Mouse (Mus musculus): ENCODE measurements around the gene Acss2.

The Acss2 gene

DNA sequence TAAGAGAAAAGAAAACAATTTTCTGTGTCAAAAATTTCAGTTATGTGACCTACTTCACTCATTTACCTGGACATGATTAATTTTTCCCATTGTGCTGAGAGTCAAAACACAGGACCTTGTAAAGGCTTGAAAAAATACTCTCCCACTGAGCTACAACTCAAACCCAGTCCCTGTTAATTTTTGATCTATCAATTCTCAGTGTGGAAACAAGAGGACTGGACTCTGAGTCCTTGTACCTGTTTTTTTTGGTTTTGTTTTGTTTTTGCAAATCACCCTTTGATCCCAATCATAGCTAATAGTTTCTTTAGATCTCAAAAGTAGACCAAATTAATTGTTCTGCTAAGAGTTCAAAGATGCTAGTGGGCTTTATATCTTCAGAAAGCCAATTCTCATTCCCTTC, 21.9 kb downstream of the Acss2 start:
- DNase-seq = no peak

DNA sequence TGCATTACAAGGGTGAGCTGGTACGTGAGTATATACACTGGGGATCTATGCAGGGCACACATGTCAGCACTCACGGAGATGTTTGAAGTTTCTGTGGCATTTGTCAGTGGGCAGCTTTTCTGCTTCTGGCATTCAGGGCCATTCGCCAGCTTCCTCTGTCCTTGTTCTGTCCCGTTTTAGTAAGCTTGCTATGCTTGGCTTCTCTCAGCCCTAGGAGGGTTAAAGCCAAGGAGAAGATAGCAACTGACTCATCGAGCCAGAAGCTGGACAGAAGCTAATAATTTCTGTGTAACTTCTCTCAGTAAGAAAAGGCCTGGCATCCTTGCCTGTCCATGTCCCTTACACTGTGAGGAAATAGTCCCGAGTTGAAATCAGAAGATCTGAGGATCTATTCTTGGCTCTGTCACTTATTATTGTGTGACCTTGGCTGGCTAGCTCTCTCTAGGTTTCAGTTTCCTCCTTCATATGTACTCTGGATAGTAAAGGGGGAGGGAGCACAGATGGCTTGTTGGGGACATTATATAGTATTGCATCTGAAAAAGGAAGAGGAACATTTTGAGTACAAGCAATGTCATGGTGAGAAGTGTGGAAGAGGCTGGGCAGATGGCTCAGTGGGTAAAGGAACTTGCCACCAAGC, 23.2 kb downstream of the Acss2 start:
- DNase-seq = no peak

DNA sequence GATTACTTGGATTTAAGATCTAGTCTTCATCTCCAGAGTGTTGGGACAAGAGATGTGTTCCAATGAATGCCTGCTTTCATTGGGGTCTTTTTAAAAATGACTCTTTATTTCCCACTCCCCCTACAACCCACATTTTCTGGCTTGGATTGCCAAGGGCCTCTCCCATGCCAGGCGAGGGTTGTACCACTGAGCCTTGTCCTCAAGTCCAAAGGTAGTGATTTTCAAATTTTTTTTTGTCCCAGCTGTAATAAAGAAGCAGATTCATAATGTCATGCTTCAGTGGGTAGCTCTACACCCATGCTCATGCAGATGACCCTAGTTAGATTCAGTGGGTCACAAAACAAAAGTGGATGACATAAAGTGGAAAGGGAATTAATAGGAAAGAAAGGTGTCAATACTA, 29.2 kb downstream of the Acss2 start:
- no peak for DNase-seq

DNA sequence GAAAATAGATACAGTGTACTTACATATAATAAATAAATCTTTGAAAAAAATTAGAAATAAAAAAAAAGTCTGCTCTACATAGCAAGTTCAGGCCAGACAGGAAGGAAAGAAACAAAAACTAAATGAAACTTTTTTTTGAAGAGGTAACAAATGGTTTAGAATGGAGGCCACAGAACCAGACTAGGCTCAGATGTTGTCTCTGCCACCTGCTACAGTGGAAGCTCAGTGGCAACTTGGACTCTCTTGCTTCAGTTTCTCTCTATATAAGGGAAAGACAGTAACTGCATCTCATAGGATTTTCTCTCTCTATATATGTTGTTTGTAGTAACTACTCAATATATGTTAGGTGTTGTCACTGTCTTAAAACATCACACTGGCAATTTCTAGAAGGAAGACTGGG, 34.6 kb downstream of the Acss2 start:
- peak; percentile 52 for DNase-seq

DNA sequence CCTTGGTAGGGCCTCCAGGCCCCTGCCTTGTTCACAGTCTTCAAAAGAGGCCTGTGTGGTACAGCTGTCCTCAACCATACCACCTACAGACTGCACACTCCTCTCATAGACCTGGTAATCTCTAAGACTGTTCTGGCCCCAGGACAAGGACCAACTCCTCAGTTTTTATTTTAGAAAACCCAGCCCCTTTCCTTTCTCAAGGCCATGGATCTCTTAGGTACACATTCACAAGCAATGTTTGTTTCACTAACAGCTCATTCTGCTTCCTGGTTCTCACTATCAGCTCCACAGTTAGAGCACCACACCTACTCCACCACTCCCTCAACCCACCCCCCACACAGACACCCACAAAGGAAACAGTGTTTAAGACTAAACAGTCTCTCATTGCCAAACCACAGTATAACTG, 35.2 kb downstream of the Acss2 start:
- DNase-seq = peak; percentile 82

DNA sequence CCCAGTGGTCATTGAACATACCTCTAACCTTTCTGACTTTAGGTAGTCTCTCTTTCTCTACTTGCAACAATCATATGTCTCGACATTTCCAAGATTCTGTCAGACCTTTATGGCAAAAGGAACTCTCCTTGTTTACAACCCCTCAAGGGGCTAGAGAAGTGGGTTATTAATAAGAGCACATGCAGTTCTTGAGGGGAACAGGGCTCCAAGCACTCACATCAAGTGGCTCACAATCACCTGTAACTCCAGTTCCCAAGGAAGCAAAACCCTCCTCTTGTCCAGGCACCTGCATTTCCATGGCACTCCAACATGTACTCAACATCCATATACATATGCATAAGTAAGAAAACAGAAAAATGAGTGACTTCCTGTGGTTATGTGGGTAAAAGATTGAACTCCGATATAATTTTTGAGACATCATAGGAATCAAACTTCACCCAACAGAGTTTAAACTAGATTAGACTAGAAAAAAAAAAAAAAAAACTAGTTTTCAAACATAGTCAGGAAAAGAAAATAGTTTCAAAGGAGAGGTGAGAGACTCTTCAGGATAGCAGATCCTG, 36.8 kb downstream of the Acss2 start:
- no peak for DNase-seq

DNA sequence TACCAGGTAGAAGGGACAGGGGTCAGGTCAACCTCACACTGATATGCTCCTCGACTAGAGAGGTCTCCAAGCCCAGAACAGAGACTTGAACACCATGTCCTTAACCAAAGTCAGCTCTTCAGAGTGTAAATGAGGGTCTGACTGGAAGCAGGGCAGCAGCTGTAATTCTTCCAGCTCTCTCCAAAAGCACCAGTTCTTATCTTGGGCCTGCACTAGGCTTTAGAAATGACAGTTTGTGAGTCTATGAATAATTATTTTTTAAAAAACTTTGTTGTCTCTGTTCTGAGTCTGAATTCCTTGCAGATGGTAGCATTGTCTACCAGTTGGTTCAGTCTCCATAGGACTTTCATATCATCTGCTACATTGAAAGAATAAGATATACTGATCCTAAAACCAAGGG, 44.5 kb downstream of the Acss2 start:
- DNase-seq = no peak

DNA sequence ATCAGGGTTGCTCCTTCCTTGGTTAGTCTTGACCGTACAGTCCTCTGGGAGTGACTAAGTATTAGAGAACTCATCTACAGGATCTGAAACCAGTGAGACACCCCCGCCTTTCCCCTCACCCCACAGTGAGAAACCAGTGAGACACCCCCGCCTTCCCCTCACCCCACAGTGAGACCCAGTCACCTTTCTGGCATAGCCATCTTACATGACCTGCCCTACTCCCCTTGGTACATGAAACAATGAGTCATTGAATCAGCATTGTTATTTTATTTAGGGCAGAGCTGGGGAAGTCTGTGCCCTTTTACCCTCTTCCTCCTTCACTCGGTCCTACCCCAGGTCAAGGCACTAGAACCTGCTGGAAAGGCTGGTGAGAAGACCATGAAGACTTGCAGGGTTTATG, 45.2 kb downstream of the Acss2 start:
- DNase-seq = no peak

DNA sequence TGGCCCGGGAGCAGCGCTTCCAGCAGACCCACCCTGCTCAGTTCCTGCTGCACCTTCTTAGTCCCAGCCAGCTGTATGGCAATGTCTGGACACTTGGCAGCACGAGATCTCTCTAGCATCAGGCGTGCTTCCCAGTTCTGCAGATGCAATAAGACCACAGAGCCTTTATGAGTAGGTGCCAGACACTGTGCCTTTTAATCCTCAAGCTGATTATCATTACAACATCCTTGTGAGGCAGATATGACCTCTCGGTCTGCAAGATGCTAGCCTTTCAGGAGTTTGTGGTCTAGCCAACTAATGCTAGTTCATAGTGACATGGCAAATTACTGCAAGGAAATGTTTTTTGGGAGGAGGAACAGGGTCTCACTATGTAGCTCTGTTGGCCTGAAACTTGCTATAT, 50.0 kb downstream of the Acss2 start:
- no peak for DNase-seq

DNA sequence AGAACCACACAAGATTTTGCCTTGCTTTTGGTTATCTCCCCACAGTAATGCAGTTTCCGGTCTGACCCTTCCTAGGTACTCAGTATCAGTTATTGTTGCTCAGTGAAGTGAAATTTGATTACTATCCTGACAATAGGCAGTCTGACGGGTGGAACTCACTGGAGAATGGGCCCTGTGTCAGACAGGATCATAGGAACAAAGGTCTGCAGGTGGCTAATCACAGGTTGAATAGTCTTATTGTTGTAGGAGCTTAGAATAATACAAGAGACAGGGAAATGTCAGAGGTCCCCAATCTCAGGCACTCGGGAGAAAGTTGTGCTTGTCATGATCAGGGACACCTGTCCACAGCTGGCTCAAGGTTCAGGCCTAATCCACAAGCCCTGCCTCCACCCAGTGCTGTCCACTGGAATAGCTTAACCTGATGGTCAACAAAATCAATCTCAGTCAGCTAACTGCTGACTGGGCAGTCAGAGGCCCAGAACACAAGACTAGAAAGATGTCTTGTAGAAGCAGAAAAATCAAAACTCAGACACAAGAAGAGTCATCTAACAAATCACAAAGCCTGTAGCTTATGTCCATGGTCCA, 51.6 kb downstream of the Acss2 start:
- no peak for DNase-seq

DNA sequence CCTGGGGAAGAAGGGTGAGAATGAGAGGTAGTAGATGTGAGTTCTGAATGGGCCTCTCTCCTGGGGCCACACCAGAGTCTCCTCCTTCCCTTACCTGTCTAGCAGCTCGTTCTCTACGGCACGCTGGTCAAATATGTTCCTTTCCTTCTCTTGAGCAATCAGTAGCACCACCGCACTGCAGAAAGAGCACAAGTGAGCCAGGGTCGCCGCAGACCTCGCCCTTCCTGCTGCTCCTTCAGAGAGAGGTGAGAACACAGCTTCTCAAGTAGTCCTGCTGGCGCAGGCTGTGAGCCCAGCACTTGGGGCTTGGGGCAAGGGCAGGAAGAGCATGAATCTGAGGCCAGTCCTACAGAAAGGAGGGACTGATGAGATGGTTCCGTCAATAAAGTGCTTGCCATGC, 55.3 kb downstream of the Acss2 start:
- no peak for DNase-seq

DNA sequence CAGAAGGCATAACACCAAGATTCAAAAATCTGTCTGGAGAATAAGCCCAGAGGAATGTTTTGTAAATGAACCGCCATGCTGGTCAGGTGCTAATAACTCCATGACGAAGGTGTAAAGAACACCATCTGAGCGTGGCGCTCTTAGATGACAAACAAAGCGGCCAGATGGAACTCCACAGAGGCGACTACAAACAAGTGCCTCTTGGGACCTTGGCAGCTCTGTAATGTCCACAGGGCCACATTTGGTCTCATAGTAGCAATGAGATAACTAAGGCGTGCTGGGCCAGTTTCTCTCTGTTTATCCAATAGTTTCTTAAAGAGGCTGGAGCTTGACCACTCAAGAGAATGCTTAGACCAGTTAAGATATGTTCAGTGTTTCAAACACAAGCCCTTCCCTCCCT, 56.2 kb downstream of the Acss2 start:
- no peak for DNase-seq

DNA sequence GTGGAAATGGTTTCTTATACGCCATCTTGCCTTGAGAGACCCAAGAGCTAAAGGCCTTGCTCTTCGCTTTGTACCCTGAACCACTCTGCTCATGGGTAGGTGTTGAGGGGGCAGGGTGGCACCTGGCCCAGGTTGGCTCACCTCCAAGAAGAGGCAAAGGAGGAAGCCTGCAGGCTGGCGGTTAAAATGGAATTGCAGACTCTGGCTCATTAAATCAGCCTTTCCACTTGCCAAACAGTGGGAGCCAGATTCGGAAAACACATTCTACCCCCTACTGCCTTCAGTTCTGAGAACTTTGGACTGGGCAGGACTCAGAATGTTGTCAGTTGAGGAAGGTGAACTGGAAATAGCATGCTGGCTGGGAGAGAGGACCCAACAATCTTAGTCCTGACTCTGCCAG, 57.0 kb downstream of the Acss2 start:
- DNase-seq = no peak

DNA sequence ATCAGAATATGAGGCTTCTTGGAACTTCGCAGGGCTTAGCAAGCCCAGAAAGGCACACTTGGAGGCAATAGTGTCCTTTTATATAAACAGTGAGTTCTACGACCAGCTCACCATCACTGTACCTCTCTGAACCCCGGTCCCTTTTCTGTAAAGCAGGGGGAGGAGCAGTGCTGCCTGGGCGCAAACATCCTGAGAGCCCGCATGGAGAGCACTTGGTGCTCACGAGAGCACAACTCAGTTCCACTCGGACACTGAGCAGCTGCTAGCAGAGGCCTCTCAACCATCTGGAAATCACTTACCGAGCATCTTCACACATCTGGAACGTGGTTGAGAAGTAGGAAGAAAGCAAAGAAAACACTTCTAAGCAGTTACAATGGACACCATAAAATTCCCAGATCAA, 58.9 kb downstream of the Acss2 start:
- no peak for DNase-seq

DNA sequence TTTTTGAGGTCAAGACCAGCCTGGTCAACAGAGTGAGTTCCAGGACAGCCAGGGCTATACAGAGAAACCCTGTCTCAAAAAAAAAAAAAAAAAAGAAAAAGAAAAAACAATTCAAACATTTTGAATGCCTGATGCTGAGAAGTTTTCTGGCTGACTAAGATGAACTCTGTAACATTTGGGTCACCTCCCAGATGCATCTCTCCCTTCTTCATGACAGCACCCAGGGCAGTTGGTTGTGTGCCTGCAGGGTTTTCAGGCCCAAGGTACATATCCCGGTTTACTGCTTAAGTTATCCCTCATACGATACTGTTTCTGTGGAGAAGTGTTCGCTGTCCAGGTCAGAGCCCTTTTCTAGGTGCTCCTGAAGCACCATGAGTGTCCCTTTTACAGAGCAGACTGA, 62.6 kb downstream of the Acss2 start:
- DNase-seq = no peak

DNA sequence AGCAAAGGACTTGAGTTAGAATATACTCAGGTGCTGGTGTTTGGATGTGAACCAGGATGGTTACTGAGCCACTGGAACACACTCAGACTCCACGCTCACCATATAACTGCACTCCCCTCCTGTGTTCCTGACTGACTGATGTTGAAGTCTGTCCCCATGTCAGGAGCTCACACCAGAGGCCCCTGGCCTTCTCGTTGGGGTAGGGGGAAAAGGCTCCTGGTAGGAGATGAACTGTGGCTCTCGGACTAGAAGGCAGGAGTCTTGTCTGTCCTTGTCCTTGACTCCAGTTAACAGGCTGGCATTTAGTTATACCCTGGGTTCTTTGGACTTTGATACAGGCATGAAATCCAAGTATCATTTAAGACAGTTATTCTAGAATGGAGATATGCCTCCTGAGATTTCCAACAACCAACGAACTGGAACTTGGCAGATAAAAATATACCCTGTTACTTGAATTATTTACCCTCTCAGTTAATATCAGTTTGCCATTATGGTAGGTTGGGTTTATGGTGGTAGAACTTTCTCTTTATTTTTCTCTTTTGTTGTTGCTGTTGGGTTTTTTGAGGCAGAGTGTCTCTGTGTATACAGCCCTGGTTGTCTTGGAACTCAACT, 64.7 kb downstream of the Acss2 start:
- DNase-seq = no peak

DNA sequence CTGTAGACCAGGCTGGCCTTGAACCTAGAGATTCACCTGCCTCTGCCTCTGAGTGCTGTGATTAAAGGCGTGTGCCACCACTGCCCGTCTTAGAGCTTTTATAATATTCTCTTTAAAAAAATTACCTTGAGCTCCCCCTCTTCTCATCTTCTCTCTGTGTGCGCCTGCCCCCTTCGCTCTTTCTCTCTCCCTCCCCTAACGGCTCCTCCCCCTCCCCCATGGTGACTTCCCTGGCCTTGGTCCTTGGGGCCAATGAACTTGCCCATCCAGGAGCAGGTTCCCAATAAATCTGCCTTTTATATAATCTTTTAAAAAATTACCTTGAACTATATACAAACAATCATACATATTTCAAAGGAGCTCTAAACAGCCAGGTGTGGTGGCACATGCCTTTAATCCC, 65.2 kb downstream of the Acss2 start:
- DNase-seq = no peak

DNA sequence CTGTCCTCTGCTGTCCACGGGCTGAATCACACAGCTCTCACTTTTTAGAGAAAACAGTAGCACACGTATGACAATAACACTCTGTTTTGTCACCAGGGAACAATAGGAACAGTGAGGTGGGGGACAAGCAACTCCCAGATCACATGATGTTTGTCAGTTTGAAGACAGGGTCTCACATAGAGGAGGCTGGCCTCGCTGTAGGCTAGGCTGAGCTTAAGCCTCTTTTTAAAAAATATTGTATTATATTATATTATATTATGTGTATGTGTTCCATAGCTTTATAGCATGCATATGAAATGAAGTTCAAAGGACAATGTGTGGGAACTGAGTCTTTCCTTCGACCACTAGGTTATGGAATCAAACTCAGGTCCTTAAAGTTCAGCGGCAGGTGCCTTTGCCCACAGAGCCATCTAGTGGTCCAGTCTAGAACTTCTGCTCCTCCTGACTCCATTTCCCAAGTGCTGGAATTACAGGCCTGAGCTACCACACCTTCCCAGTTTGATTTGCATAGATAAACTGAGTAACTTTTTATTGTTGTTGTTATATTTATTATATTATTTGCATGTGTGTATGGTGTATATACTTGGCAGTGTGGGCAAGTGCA, 66.3 kb downstream of the Acss2 start:
- DNase-seq = peak; percentile 53

DNA sequence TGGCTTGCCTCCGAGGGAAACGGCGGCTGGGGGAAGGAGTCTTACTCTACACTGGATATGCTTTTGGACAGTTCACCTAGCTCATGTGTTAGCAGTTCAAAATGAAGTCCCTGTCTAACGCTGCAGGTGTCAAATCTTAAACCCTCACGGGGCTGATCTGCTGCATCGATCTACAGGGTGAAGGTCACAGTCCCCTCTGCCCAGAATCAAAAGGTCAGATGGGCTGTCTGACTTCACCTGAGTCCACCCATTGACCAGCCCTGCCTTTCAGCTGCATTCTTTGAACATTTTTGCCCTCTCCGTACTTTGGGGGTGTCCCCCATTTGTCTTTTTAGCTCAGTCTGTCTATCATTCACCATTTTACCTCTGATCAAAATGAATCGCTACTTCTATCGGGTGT, 67.3 kb downstream of the Acss2 start:
- DNase-seq = no peak

DNA sequence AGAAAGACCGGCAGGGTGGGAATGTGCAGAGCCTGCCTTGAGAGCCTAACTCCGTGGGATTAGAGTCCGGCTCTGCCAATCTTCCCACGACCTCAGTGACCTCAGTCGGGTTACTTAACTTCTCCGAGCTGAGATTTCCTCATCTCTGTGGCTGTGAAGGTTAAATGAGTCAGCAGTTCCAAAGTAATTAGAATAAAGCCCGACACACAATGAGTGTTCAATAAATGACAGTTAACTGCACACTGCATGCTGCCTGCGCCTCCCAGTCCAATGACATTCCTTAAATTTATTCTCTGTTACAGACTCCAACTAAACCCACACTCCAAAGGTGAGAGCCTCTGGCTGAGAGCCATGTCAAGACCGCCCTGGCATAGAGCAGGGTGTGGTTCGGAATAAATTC, 67.7 kb downstream of the Acss2 start:
- DNase-seq = no peak

DNA sequence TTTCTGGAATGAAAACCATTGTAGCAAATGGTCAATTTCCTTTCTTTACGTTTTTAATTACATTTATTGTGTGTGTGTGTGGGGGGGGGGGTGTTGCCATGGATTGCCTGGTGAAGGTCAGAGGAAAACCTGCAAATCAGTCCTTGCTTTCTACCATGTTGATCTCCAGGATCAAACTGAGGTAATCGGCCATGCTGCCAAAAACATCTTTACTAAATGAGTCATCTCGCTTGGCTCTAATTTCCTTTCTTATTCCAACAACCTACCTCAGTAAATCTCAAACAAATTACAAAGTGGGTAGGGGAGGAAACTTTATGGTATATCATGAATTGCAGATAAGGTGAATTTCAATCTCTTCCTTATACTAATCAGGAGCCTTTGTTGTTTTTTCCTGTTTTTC, 70.4 kb downstream of the Acss2 start:
- DNase-seq = no peak

DNA sequence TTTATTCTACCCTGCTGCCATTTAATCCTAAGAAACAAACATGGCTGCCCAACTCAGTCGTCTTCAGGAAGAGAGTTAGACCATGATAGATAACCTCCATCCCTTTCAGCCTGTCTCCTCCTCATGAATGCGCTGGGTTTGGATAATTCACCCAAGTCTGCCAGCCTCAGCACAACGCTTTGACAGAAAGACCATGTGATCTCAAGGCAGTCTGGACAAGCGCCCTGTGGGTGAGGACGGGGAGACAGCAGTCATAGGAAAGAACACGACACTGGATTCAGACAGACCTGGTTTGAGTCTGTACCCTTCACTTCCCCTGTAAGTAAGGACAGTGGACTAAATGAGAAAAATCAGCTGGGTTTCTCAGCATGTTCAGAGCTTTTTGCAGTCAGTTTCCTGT, 71.8 kb downstream of the Acss2 start:
- DNase-seq = no peak

DNA sequence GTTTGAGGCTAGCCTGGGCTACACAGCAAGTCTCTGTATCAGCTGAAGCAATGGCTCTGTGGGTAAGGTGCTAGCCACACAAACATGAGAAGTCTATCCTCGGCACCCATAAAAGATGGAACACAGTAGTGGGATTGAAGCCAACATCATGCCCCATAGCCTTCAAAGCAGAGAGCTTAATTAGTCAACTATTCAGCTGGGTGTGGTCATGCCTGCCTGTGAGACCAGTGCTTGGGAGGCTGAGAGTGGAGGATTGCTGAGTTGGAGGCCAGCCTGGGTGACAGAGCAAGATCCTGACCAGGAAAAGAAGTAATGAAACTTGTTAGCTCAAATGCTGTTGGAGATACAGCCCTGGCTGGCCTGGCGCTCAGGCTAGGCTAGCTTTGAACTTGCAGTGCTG, 73.1 kb downstream of the Acss2 start:
- DNase-seq = no peak

DNA sequence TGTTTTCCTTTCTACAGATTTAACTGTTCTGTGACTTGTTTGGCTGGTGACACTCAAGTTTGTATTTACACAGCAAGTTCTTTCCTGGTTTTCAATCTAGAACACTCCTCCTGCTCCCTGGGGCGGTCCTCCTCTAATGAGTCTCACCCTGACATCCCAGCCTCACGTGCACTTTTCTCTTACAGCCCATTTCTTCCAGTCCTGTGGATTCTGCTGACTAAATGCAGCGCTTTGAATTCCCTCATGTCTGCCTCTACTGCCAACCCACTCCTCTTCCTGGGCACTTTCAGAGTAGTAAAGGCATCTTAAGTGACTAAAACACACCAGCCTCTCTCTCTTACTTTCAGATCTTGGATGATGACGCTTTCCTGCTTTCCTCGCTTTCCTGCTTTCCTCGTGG, 73.9 kb downstream of the Acss2 start:
- no peak for DNase-seq
